Mouse (Mus musculus): Measurements from ENCODE around the gene Cflar.

- TF ChIP-seq ZC3H11A (IDR thresholded peaks at IDR 0.05; ENCODE audit: borderline replicate concordance, low read depth, low read length), result no peak
- TF ChIP-seq HCFC1 (IDR thresholded peaks at IDR 0.05; ENCODE audit: borderline replicate concordance, insufficient read depth, low read length), result no peak
- TF ChIP-seq ZNF384 (IDR thresholded peaks at IDR 0.05; ENCODE audit: low read depth, low read length), result no peak
- TF ChIP-seq MAFK (IDR thresholded peaks at IDR 0.05; ENCODE audit: insufficient read depth, low read depth, low read length), result no peak
- TF ChIP-seq CHD2 (IDR thresholded peaks at IDR 0.05; ENCODE audit: low read depth, low read length), result no peak
Observed at GRCm38 (mm10) chr1:58744645-58745044, 33.3 kb downstream of the Cflar start.

Measured in ES-E14 (cell line).